Mouse (Mus musculus) mouse embryonic stem cell (cell line): ENCODE results near the gene Atp8b2.

ENCODE experiments used
- in situ Hi-C, 2 experiments: fragments of 300-500 bp; cut with MboI; formaldehyde crosslinking; loops; 1 replicate in 1 of 2; 3 replicates in 1 of 2; pipeline ENCODE4 v1.14.3; 2019 to 2020; ENCODE audit warnings: low sequenced_read_pairs in 2 of 2, low pct_unique_long_range_greater_than_20kb in 1 of 2, mixed read lengths in 1 of 2; ENCODE audit not compliant: unreplicated experiment in 1 of 2

Atp8b2 gene

DNA sequence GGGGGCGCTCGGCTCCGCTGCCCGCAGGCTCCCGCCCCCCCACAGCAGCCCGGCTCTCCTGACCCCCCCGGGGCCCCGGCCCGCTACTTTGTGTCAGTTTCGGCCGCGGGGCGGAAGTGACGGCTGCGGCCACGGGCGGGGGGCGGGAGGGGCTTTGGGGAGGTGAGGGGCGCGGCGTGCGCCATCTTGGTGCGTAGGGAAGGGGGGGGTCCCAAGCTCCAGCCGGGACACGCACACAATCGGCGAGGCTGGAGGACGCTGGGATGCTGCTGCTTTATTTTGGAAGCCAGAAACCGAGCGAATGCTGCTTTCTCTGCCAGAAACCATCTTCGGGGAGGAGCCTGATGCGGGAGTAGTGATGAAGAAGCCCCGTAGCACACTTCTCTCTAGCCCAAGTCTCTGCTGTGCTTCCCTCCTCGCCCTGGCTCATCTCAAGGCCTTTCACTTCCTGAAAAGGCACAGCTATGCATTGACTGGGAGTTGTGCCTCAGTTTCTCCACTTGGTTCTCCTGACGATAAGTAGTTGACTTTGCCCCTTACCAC, at the start of gene Atp8b2:
Gene Atp8b2, minus strand, starts transcription at position 288 of the 543 bp plus-strand sequence.
- in situ Hi-C loops = no loop called here

DNA sequence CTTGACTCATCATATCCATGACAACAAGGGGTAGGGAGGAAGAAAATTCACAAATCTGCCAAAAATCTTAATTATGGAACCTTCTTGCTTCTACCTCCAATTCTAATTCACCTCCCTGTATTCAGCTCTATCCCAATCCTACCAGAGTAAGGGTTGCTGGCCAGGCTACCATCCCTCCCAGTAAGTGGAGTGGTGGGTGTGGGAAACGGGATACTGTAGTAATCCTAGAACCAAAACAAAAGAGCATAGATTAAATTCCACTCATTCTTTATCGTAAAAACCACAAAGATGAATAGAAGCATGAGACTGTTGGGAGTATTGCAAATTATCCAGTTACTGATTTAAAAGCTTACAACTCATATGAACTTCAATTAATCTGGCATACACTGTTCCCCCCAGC, 47.0 kb upstream of the Atp8b2 start:
- in situ Hi-C loops = no loop called here

DNA sequence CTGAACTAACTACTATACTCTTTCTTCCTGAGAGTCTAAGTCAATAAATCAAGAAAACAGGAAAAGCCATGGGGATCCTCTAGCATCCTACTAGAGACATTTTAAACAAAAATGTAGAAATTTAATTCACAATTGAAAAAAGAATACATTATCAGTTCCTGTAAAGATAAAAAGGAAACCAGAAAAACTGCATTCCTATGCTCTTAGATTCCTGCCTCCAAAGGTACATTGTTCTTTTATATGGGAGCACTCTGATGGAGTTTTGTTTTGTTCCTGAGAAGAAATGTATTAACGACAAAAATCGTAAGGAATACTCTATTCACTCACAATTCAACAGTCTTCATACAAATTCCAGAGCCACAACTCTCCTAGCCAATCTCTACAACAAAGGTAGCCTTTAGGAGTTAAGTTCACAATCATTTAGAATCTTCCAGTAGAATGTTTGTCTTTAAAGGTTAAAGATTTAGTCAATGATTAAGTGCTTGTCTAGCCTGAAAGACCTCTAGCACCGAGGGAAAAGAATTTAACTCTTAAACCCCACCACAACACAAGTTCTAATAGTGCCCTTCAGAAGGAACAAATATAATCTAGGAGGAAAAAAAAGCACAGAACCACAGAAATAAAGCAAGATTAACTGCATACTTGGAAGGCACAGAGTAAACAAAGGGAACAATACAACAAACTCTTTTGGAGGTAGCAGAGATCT, 40.9 kb upstream of the Atp8b2 start:
- in situ Hi-C loops = no loop called here

DNA sequence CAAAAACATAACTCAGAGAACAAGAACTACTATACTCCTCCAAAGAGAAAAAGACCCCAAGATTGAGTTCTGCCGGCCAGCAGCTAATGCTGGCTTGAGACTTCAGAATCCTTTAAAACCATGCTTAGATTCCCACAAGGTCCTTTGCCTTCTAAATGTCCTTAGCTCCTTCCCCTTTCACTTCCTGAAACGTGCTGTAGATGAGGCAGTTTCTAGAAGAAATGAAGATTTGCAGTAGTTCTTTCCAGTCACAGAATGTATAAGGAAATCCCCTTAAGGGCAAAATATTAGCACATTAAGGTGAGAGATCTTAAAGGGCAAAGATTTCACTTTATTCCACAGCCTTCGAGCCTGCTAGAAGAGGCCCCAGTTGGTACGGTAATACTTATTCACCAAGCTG, 36.5 kb upstream of the Atp8b2 start:
- in situ Hi-C loops = no loop called here

DNA sequence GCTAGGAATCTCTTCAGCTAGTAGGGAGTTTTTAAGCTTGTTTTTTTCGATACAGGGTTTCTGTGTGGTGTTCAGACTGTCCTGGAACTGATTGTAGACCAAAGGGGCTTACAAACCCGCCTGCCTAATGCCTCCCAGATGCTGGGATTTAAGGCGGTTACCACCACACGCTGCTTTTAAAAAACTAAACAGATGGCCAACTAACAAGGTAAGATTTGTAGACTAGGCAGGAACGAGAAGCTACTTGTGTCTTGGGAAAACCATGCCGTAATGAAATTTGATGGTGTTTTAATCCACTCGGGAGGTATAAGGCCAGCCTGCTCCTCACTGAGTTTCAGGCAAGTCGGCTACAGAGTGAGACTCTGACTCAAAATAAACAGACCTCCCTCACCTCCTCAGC, 35.8 kb upstream of the Atp8b2 start:
- in situ Hi-C loops = no loop called here

DNA sequence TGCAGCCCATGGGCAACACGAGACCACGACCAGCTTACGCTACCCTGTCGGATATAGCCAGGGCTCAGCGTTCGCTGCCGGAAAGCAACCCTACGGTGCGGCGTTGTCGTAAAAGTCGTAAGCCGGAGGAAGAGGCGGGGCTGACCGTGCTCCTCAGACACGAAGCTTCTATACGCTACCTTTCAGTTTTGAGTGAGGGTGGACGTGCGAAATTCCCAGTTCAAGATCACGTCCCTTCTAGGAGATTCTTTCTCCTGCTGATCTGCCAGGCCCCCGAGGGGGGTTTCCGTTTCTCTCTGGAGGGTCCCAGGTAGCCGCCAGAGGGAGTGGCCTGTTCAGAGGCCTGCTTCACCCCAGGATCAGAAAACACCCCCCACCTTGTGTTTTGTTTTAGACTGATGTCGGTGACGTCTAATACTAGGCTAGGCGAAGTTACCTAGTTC, 35.3 kb upstream of the Atp8b2 start, which contains the start of gene Hax1:
Gene Hax1, minus strand, starts transcription at position 169 of the 443 bp plus-strand sequence.
- in situ Hi-C loops = no loop called here

DNA sequence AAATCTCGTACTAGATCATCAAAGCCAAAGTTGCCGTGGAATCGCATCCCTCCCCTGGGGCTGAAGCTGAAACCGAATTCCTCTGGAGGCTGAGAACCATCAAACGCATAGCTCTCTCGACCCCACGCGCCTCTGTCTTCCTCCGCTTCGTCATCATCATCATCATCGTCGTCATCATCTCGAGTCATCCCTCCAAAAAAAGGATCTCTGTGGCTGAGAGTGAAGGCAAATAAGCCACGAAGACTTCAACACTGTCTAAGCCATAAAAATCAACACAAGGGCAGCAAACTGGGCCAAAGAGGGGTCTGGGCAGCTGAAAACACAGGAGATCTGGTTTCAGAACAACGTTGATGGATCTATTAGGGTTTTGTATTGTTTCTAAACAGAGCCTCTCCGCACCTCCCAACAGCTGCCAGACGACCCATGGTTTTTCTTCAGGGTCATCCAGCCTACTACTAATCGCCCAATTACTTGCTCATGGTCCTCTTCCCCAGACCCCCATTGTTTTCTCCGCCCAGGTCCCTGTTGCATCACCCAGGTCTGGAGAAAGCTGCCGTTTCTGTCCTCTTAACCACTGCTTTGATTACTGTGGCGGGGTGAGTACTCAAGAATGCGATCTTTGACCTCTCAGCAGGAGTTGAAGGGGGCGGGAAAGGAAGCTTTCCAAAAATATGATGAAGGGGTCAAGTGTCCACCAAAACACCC, 34.6 kb upstream of the Atp8b2 start:
- in situ Hi-C loops = no loop called here

DNA sequence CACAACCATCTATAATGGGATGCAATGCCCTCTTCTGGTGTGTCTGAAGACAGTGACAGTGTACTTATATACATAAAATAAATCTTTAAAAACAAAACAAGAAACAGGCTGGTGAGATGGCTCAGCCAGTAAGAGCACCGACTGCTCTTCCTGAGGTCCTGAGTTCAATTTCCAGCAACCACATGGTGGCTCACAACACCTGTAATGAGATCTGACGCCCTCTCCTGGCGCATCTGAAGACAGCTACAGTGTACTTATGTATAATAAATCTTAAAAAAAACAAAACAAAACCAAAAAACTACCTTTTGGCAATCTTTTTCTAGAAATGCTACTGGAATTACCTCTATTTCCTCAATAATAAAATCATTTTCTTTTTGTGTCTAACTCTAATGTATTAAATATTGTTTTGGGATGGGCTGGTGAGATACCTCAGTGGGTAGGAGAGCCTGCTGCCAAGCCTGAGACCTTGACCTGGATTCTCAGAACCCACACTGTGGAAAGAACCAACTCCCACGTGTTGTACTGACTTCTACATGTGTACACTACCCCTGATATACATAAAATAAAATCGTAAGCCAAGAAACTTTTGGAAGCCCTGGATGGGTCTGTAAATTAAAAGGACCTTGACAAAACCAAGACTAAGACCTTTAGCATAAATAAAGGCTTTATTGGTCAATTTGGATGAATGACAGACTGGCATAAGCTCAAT, 31.7 kb upstream of the Atp8b2 start:
- in situ Hi-C loops = no loop called here

DNA sequence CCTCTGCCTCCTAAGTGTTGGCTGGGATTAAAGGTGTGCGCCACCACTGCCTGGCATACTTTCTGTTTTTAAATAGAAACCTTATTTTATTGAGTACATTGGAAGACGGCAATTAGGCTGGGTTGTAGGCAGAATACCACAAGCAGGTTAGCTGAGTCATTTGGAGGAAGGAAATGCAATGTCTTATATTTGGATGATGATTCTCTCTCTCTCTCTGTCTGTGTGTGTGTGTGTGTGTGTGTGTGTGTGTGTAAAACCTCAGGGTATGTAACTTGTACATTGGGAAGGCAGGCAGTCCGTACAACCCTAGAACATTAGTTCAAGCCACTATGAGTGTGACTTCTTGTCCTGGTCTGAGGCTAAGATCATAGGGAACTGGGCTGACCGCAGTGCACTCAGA, 24.5 kb upstream of the Atp8b2 start:
- in situ Hi-C loops = no loop called here

DNA sequence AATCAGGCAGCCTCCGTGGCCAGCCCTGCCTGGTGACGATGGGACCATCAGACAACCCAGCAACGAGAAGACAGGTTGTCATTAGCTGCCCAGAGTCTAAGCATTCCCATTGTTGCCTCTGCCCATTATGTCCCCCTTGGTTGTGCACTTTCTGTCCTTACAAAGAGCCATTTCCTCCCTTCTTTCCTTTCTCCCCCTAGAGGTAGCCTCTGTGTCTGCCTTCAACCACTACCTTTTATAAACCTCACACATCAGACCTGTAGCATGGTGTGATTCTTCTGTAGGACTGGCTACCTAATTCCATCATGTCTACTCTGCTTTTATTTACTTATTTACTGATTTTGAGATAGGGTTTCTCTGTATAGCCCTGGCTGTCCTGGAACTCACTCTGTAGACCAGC, 23.9 kb upstream of the Atp8b2 start:
- in situ Hi-C loops = no loop called here

DNA sequence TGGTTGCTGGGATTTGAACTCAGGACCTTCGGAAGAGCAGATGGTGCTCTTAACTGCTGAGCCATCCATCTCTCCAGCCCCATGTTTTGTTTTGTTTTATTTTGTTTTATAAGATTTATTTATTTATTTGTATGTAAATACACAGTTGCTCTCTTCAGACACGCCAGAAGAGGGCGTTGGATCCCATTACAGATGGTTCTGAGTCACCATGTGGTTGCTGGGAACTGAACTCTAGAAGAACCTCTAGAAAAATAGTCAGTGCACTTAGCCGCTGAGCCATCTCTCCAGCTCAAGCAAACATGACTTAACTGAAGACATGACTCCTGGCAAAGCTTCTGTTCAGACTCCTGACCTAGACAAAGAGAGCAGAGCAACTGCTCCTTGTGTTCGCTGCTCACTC, 19.1 kb upstream of the Atp8b2 start:
- in situ Hi-C loops = no loop called here

DNA sequence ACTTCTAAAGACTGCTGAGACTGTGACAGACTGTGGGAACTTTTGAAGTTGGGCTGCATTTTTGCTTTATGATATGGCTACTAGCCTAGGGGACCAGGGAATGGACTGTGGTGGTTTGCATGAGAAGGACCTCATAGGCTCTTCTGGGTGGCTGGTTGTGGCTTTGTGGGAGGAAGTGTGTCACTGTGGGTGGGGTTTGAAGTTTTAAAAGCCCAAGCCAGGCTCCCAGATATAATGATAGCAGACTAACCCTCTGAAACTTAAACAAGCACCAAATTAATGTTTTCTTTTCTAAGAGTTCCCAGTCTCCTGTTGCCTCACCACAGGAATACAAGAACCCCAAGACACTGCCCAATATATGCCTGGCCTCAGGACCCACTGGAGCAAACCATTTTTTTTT, 13.6 kb upstream of the Atp8b2 start:
- in situ Hi-C loops = no loop called here

DNA sequence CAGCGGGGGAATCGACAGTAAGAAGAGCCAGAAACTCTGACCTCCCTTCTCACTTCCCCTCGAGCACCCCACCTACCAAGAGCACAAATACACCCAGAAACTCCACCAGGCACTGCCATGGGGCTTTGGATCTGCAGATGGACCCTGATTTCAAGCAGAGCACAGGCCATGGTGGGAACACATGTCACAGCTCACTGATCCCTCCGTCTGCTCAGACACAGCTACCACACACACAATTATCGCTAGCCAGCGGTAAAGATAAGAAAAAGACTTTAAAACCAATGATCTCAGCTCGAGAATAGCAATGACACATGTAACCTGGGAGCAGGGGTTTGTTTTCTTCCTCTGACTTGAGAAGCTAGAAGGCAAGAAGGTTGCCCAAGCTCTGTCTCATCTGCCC, 5.2 kb upstream of the Atp8b2 start:
- in situ Hi-C loops = no loop called here

DNA sequence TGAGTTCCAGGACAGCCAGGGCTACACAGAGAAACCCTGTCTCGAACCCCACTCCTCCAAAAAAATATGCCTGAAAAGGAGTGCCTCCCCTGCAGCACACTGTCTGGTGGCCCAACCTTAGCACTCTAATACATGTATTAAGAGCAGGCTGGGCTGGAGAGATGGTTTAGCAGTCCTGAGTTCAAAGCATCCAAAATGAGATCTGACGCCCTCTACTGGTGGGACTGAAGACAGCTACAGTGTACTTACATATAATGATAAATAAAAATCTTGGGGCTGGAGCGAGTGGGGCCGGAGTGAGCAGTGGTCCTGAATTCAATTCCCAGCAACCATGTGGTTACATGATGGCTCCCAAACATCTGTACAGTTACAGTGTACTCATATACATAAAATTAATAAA, 3.6 kb upstream of the Atp8b2 start:
- in situ Hi-C loops = no loop called here

DNA sequence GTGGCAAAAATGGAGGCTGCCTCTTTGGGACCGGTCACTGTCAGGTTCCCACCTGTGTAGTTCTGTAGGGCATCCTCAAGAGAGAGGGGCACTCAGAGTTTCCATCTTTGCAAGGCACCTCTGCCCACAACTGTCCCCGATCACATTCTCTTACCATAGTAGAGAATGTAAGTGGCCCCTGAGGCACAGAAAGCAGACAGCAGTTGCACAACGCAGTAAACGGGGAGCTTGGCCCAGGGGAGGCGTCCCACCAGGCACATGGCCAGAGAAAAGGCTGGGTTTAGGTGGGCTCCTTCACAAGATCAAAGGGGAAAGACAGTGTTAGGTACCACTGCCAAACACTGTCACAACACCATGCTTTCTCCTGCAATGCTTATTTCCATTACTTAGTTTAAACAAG, 2.7 kb upstream of the Atp8b2 start:
- in situ Hi-C loops = no loop called here

DNA sequence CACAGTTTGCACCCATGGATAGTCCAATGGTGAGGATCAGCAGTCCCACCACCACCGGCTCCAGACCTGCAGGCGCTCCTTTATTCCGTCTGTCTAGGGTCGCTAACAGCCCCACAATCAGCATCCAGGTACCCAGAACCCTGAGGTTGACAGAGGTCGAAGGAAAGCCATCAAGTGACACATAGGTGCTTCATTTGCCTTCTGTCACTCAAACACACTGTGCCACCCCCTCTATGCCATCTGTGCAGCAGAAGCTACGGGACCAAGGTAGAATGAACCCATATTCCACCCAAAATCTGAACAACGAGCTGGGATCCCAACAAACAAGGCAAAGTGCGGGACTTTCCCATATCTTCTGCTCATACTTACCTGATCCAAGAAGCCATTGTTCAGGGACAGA, 2.2 kb upstream of the Atp8b2 start:
- in situ Hi-C loops = no loop called here

DNA sequence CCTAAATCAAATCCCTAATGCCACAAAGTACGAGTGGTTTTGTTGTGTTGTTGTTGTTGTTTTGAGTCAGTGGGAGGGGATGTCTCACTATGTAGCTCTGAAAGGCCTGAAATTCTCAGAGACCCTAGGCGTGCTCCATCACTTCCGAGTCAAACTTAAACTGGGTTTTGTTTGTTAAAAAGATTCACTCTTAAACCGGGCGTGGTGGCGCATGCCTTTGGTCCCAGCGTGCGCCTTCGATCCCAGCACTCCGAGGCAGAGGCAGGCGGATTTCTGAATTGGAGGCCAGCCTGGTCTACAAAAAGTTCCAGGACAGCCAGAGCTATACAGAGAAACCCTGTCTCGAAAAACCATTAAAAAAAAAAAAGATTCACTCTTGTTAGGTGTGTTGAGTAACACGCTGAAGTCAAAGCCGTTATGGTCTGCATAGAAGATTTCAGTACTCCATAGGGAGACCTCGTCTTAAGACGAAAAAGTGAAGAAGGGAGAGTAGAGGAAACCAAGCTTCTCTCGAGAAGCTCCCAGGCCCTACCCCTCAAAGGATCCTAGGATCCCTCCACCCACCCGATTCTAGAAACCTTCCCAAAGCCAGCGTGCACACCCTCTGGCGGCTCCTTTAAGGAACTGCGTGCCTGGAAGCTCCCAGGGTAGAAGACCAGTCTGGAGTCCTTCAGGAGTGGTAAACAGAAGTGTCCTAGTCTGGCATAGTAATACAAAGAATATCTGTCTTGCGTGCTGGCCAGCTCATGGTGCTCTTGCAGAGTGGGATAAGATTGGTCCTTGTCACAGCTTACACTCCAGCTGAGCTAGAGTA, 825 bp upstream of the Atp8b2 start:
- in situ Hi-C loops = no loop called here

DNA sequence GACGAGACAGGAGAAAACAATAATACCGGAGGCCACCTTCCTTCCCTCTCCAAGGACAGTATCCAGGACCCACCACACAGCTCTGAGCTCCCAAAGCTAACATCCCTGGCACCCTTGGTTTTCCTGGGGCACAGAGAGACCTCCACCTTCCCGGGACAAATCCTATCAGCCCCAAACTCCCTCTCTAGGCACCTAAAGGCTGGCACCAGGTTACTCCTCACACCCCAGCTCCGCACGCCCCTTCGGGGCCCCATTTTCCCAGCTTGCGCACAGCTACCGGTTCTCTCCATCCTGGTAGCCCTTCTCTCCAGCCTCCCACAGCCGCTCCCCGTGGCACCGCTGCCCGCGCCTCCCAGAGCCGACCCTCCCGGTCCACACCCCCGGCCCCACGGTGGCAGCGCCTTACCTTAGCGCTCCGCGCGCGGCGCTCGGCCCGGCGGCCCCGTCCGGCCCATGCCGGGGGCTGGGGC, 522 bp downstream of the Atp8b2 start:
- in situ Hi-C loops = no loop called here
